Mouse (Mus musculus) induced T-regulatory cell, adult 2 months (primary cell): ENCODE data around the gene Stoml2.

ENCODE experiments used
- DNase-seq: peaks from one replicate; pipeline ENCODE4 v3.0.0-alpha.2; 2012; ENCODE audit warnings: low read depth

The Stoml2 gene

DNA sequence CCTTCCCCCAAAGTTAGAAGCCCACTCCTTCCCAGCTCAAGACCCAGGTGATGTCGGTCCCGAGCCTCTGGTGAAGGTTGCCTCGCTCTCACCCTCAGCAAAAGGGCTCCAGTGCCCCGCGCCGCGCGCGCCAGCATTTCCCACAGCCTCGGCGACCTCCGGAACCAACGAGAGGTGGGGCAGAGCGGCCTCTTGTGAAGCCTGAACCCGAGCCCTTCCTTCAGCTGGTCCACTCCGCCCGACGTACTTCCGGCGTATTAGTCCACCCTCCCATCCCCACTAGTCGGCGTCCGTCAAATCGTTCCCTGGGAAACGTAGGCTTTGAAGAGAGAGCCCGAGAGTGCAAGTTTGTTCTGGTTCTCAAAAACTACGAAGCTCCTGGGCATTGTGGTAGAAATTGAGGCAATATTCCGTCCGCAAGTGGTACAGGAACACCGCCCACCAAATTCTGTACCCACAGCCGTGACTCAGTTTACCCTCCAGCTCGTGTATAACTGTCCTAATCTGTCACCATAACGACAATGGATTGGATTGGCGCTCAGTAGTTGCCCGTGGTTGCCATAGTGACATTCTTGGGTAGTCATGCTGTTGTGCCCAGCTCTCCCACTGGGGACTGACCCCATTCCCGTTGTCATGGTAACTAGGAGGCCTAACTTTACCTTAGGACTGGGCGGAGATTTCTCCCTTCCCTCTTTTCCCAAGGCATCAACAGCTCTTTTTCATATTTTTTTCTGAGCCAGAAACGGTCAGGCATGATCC is at the start of gene Stoml2:
Gene Stoml2, minus strand, starts transcription at position 474 of the 759 bp plus-strand sequence.
- peak; percentile 92 for DNase-seq

DNA sequence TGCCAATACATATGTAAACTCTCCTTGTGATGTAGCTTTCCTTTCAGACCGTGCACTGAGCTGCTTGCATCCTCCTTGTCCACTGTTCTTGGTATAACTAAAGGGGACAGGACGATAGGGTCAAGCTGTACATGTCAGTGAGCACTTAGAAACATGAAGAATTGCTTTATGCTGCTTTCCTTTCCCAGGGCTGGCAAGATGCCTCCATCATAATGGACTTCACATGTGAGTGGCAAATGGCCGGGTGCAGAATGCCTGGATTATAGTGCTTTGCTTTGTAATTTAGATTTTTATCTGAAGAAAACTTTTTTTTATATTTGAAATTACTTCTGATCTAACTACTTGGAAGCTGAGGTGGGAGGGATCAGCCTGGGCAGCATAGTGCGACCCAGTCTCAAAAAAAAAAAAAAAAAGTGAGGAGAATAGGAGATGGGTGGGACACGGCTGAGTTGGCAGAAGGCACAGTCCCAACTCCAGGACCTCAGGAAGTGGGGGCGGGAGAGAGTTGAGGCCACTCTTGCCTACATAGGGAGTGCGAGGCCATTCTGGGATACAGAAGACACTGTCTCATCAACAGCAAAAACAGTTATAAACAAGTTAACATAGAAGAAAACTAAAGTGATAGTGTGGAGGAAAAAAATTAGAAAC is 46.7 kb upstream of the Stoml2 start:
- no peak for DNase-seq

DNA sequence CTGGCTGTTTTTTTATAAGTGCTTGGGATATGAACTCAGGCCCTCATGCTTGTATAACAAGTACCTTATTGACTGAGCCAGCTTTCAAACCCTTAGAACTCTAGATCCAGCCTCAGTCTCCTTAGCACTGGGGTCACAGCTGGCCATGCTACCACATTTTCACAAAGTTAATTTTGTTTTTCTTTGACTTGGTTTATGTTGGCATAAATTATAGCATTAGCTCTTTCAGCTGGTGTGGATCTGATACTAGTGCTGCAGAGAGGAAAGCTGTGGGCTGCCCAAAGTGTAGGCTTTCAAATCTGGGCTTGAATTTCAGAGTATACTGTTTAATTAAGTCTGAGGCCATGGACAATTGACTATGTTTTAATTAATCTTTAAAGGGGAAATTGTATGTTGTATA is 43.4 kb upstream of the Stoml2 start:
- no peak for DNase-seq

DNA sequence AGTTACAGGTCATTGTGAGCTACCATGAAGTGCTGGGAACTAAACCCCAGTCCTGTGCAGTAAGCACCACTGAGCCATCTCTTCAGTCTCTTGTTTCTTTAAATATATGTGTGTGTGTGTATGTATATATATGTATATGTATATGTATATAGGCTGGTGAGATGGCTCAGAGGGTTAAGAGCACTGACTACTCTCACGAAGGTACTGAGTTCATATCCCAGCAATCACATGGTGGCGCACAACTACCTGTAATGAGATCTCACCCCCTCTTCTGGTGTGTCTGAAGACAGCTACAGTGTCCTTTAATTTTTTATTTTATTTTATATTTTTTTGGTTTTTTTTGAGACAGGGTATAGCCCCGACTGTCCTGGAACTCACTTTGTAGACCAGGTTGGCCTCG is 34.0 kb upstream of the Stoml2 start:
- DNase-seq: no peak

DNA sequence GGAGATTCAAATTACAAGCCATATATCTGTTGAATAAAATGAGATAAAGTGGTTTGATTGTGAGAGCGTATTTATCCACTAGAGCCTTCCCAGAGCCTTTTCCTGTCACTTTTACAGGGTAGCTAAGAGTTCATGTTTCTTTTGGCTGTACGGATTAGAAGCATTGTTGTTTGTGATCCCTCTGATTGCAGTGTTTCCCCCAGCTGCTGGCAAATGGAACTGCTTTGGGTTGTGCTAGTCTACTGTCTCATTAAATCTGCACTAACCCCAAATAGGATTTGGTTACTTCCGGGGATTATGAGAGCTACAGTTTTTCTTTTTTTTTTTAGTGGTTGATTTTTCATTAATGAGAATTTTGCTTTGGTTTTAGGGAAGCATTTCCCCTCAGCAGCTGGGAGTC is 28.8 kb upstream of the Stoml2 start:
- DNase-seq: no peak

DNA sequence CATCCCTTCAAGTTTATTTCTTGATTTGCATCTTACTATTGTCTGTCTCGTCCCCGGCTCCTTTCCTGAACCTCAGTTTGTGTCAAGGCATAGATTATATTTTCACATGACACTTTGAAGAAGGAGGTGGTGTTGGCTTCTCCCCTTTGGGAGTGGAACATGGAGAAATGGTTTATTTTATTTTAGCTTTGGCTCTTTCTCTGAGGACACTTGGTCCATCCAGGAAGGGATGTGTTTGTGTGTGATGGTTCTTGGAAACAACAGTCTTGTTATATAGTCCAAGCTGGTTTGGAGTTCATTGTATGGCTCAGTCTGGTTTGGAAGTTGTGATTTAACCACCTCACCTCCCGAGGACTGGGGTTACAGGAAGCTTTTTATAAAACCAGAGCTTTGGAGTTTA is 28.2 kb upstream of the Stoml2 start:
- DNase-seq: no peak

DNA sequence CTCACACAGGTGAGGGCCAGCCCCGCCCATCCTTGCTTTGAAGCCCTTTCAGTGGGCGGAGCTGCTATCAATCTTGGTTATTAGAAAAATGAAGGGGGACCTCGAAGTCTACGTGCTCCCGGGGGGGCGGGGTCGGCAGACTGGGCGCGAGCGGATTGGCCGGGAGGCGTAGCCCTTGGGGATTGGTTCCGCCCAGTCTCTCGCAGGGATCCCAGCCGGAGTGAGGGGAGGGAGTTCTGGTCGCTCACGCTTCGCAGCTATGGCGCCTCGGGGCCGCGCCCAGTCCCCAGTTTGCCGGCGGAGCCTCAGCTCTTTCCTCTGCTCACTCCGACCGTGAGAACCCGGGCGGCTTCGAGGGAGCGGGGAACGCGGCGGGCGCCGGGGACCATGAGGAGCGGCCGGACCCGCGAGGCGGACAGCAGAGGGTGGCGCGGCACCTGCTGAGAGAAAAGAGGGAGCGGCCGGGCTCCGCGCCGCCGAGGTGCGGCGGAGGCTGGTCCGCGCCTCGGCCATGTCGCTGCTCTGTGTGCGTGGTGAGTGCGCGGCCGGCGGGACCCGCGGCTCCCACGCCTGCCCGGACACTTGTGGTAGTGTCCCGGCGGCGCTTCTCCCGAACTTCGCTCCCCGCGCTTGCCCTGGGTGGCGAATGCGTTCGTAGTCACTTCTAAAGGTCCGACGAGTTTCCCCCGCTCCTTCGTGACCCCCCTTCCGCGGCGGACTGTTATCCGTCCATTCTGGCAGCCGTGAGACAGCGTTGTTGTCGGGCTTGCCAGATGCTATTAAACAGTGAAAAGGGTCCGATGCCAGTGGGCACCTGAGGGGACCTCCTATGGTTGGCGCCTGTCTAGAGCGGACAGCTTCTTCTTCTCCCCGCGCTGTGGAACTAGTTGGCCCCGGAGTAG is 27.5 kb upstream of the Stoml2 start, which contains the start of gene Unc13b:
Gene Unc13b, plus strand, starts transcription at position 201 of the 902 bp plus-strand sequence.
- peak; percentile 84 for DNase-seq

DNA sequence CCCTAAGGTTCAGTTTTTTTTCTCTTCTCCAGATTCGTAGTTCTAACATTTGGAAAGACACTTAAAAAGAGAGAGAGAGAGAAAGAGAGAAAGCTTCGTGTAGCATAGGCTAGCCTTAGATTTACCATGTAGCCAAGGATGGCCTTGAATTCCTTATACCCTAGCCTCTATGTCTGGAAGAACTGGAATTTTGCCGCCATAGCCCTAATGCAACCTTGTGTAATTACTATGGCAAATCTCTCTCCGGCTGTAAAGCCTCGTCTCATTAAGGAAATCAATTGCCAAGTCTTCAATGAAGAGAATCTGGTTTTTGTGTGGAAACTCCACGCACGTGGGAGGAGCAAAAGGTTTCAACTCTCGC is 26.9 kb upstream of the Stoml2 start:
- DNase-seq: no peak

DNA sequence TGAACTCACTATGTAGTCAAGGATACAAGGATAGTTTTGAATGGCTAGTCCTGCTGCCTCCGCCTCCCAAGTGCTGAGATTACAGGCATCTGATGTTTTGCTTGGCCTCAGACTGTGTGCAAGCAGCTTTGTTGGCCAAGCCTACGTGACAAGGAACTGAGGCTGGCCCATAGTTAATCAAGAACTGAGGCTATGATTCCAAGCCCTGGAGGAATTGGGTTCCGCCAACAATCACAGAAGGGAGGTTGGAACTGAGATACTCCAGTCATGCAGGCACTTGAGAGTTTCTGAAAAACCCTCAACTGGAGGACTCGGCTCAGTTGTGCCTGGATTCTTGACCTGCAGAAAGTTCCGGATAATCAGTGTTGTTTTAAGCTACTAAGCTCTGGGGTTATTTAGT is 26.1 kb upstream of the Stoml2 start:
- no peak for DNase-seq

DNA sequence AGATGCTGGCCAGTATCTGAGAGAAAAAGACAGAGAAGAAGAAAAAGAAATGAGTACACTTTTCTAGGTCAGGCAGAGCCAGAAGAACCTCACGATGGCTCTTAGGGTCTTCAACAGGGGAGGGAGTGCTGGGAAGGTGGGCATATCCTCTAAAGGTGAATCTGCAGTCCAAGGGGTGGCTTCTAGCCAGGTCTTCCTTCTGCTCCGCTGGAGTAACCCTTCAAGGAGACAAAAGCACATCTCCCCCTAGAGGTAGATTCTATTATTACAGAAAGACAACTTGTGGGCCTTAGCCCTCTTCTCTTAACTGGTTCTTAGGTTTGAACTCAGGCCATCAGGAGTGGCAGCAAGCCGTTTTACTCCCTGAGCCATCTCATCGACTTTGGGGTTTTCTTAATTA is 21.1 kb upstream of the Stoml2 start:
- peak; percentile 87 for DNase-seq

DNA sequence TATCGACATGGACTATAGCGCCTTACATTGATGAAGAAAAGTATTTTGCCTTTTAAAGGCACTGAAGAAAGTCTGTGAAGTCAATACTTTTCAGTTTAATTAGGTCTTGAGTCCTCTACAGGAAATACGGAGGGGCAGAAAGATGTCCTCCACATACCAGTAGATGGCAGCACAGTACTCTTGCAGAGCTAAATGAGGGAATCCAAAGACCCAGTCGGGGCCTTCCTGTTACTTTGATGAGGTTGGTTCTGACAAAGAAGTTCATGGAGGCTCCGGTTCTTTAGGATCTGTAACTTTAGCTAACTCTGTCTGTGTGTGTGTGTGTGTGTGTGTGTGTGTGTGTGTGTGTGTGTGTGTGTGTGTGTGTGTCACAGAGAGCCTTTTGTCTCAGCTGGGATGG is 15.7 kb upstream of the Stoml2 start:
- peak; percentile 91 for DNase-seq

DNA sequence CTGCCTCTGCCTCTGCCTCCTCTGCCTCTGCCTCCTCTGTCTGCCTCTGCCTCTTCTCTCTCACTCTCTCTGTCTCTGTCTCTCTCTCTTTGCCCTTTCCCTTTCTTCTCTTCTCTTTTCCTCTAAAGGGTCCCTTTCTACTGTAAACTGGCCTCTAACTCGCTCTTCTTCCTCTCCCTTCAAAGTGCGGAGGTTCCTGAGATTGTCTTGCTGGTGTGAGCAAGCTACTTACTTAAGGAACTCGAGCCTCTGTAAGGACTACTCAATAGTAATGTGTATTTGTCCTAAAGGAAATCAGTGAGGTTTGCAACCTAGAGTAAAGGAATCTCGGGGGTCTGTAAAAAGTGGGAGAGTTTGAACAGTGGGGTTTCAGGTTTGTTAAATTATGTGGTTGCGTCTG is 15.1 kb upstream of the Stoml2 start:
- no peak for DNase-seq

DNA sequence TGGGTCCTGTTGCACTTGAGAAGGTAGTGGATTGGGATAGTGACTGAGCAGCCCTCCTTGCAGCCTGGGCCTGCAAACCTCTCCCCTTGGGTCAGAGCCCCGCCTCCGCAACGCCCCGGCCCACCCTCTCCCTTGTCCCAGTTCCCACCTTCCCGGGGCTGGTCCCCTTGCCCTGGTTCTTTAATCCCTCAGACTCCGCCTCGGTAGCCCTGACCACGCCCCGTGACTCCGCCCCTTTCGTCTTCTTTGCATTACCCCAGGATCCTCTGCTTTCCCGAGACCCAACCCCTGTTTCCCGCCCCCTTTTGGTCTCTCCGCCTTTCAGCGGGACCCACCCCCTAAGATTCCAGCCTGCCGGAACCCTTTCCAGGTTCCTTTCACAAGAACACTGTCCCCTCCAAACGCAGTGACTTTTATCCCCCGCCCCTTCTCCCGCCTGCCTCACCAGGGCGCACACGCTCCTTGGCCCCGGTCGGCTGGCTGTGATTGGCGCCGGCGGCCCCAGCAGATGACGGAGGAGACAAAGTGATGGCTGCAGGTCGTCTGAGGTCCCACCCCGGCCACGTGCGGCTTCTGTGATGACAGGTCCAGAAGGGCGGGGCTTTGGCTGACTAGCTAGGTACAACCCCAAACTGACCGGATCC is 14.3 kb upstream of the Stoml2 start, which contains the start of gene Fam214b:
Gene Fam214b, minus strand, starts transcription at position 562 of the 644 bp plus-strand sequence.
- peak; percentile 96 for DNase-seq

DNA sequence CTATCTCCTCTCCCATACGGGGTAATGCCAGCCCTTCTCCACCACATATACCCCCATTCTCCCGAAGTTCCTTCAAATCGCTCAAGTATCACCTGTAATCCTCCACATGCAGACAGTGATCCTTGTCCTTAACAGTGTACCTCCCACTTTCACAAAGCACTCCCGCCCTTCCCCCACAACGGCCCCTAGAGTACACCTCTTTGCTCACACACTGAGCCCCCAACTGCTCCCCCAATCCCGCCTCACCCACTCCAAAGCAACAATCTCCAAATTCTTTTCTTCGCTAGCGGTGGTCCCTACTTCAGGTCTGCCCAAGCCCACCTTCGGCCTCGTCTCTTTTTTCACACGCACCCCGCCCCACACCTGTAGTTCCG is 13.8 kb upstream of the Stoml2 start:
- DNase-seq: no peak

DNA sequence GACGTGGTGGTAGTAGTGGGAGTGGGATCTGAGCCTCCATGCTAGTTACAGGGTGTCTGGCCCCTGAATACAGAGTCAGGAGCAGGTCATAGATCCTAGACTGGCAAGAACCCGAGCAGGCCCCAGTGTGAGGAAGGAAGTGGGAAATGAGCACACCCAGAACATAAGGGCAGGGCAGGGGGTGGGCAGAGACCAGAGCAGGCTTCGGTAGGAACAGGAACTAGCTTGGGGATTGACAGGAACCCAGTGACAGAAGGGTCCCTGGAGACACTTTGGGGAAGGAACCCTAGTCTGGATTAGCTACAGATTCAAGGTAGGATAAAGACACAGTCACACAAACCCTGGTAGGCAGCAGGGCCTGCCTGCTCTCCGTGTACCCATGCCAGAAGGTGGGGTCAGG is 13.2 kb upstream of the Stoml2 start:
- DNase-seq: peak; percentile 55

DNA sequence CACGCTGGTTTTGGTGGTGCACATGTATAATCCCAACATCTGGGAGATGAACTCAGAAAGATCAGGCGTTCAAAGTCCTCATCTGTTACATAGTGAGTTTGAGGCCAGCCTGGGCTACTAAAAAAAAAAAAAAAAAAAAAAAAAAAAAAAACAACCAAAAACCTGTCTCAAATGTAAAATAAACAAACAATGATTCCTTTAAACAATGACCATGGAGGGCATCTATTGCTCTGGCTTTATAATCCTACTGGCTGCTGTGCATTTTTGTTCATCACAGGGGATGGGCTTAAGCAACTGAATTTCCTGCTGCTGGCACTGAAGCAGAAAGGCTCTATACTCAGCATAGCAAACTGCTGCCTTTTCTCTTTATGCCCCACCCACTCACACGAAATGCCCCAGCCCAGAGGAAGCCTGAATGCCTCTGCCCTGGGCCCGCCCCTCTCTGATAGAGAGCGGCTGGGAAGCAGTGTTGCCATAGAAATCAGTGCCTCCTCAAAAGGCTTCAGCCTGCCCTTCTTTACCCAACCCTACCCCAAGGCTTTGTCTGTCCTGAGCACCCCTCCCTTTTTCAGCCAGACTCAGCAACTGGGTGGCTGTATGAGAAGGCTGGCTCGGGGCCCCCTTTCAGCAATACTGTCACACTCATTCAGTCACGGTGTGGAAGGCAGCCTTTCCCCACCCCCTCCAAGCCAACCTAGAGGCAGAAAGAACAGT is 12.3 kb upstream of the Stoml2 start:
- peak; percentile 91 for DNase-seq

DNA sequence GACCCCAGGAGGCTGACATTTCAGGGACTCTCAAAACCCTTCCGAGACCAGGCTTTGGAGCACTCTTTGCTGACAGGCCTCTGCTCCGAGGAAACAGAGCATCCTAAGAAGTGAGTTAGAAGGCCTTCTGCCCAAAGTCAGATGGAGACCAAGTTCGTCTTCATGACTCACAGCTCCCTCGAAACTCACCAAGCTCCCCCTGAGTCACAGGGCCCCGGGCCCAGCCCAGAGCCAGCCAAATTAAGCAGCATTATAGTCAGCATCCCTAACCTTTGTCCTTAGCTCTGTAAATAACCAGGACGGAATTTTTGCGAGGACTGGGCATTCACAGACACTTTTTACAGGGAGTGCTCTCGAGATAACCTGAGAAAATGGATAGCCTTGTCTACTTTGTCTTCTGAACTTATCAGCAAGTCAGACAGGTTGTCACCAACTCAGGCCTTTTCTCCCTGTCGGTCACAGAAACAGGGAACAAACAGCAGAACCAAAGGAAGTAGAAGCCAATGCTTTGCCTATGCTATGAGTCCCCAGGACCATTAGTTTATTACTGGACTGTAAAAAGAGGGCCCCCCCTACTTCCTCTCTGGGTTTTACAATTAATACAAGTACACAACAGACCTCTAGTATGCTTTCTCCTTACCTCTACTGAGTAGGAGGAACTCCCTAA is 9.5 kb upstream of the Stoml2 start:
- no peak for DNase-seq

DNA sequence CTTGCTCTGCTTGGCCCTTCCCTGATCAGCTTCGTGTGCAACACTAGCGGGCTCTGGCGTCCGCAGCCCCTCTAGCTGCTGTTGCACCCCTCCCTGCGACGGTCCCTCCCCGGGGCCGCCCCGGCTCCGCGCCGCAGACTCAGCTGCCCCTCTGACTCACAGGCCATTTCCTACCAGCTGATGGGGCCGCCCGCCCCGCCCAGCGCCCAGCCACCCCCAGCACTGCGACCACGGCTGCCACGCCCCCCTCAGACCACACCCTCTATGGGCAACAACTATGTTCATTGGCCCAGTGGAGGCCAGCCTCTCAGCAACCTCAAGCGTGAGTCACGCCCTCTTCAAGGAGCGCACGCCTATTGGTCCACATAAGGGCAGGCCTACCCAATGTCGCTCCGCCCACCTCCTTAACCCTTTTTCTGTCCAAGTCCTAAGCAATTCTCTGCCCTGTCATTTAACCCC is 8.6 kb upstream of the Stoml2 start:
- peak; percentile 96 for DNase-seq

DNA sequence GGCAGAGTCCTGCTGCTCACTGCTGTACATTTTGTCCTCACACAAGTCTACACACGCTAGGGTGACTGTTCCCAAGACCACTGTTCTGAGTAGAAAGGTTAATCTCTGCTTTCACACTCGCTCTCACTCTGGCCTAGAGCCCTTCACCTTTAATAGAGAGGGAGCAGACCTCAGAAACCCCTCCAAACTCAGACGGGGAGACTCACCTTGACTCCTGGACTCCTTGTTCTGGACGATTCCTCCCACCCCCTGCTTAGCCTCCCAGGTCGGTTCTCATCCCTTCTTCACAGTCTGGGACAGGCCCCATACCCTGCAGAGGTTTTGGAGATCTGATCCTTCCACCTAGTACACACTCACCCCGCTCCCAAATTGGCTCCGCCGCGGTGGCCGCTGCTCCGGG is 8.1 kb upstream of the Stoml2 start:
- no peak for DNase-seq

DNA sequence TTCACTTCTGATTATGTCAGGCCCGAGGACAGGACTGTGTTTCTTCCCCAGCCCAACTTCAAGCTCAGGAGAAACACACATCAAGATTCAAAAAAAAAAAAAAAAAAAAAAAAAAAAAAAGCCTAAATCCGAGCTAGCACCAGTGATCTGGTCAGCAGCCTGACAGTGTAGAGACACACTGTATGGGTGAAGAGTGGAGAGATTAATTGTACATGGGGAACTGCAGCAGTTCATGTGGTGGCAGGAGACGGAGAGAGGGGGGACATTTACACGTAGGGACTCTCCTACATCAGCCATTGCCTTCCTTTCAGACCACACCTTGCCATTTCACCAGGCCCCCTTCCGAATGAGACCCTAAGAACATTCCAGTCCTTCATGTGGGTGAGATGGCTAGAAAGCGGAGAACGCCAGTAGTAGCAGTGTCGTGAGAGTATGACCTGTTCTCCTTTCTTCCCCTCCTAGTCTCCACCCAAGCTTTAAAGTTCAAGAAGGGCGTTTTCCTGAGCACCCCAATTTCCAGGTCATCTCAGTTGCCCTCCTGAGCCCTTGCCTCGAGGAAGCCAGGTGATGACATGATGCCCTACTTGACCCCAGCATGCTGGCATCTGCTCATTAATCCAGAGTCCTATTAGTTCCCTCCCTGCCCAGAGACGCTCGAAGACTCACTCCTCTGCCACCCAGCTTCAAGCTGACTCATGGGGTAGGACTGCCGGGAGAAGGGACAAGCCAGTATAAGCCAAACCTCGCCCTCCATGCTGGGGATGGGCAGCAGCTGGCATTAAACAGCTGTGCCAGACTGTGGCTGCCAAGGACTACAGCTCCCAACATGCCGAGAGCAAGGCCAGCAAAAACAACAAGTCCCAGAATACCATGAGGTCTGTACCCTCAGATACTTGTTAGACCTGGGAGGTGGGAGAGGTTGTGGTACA is 7.3 kb upstream of the Stoml2 start:
- DNase-seq: no peak
